Mouse (Mus musculus): ENCODE measurements around the gene Gse1. TPM values are rescaled to one million over a fixed set of nuclear protein-coding genes. Genes with fewer than 3 reads are reported as not detected.

The Gse1 gene
- total and polyA plus RNA-seq, 3 experiments = 23.6 to 128 (median 66.9) TPM

DNA sequence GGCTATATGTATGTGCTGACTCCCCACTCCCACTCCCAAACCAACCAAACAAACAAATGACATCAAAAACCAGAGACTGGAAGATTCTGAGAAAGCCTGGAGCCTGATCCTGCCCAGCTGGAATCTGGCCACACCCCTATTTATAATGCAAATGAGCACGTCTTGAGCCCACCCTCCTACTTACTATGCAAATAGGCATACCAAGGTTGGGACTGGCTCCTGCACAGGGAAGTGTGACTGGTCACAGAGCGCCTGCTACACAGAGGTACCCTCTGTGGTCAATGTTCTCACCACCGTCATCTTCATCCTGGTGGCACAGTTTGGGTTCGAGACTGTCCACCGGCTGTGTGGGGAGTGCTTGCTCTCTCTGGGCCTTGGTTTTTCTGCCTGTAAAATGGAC, 146.9 kb downstream of the Gse1 start:
- Histone ChIP-seq H3K27ac (ENCODE audit: control insufficient read depth, low read depth, low read length) (peak overlapping the region; percentile 97), H3K9me3 (replicated peaks; ENCODE audit: insufficient read depth, low read length) (no peaks in the 10 kb centered on the region), H3K79me2 (ENCODE audit: control insufficient read depth, insufficient read depth, low read length, poor library complexity) (peaks cover 32% of the 10 kb centered on the region), H3K4me3 (ENCODE audit: control insufficient read depth in 1 of 2, insufficient read depth in 1 of 2, low read depth in 2 of 2, low read length in 2 of 2) (peak overlapping the region in 1 of 2 experiments; percentile 37; a peak in 2 of 4 replicates), H3K4me1 (ENCODE audit: control insufficient read depth in 1 of 2, insufficient read depth in 2 of 2, low read length in 2 of 2) (peaks cover 40 to 81% of the 10 kb centered on the region in 2 experiments), H3K27me3 (ENCODE audit: control insufficient read depth in 1 of 2, insufficient read depth in 2 of 2, low read length in 2 of 2) (no peaks in the 10 kb centered on the region), H3K36me3 (ENCODE audit: control insufficient read depth in 1 of 2, insufficient read depth in 2 of 2, low read length in 2 of 2) (peaks cover 0 to 64% of the 10 kb centered on the region in 2 experiments; a peak in 2 of 4 replicates), H3K9ac (ENCODE audit: control insufficient read depth, low read depth, low read length, poor library complexity, severe bottlenecking) (peak overlapping the region; percentile 76)
- DNase-seq (ENCODE audit: low read depth, low spot score) = peak; percentile 87
- TF ChIP-seq POLR2AphosphoS2 (IDR thresholded peaks at IDR 0.05; ENCODE audit: low read length) = peak; percentile 45; the same call in 1 of the 2 replicates
- TF ChIP-seq TAL1 (IDR thresholded peaks at IDR 0.05; ENCODE audit: low read length) = no peak
- no peak; the same call in 1 of the 2 replicates for TF ChIP-seq SIN3A (IDR thresholded peaks at IDR 0.05; ENCODE audit: low read length)
- TF ChIP-seq POLR2A (IDR thresholded peaks at IDR 0.05; ENCODE audit: control insufficient read depth in 1 of 2, insufficient read depth in 1 of 2, low read depth in 1 of 2, low read length in 2 of 2, poor library complexity in 1 of 2) = peak in 1 of 2 experiments; percentile 84; a peak in 2 of 4 replicates
- TF ChIP-seq TCF12 (IDR thresholded peaks at IDR 0.05; ENCODE audit: low read depth, low read length) = 0 out of 2 replicates have a peak, but pooled peaks have one; percentile 24
- 0 out of 4 replicates have a peak, but pooled peaks of 1 of the 2 experiments have one; percentile 6 for TF ChIP-seq EP300 (IDR thresholded peaks at IDR 0.05; ENCODE audit: low read depth in 1 of 2, low read length in 2 of 2)
- no peak for TF ChIP-seq USF1 (IDR thresholded peaks at IDR 0.05; ENCODE audit: low read depth, low read length)
- TF ChIP-seq NRF1 (IDR thresholded peaks at IDR 0.05; ENCODE audit: insufficient read depth, low read depth, low read length, poor library complexity, severe bottlenecking) = no peak
- TF ChIP-seq TBP (IDR thresholded peaks at IDR 0.05; ENCODE audit: low read depth, low read length) = peak; percentile 74
- peak; percentile 52; the same call in 1 of the 2 replicates for TF ChIP-seq ETS1 (IDR thresholded peaks at IDR 0.05; ENCODE audit: low read depth, low read length)
- peak; percentile 24; the same call in 1 of the 2 replicates for TF ChIP-seq MYC (IDR thresholded peaks at IDR 0.05; ENCODE audit: low read depth, low read length)
- TF ChIP-seq NELFE (IDR thresholded peaks at IDR 0.05; ENCODE audit: low read depth, low read length) = peak; percentile 43
- TF ChIP-seq SMC3 (IDR thresholded peaks at IDR 0.05; ENCODE audit: low read depth, low read length) = no peak

DNA sequence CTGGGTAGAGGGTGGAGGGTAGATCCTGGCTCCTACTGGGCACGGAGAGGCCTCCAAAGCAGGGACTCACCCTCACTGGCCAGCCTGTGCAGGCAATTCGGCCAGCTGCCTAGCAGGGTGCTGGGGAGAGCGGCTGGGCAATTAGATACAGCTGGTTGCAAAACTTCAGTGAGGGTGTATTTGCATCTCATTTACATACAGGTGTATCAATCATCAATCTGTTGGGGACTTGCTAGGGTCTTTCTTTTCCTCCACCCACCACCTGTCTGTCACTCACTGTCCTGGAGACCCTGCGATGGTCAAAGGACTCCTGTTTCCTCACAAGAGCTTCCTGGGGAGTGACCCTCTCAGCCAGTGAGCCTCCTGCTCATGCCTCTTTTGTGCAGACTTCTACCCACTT, 148.0 kb downstream of the Gse1 start:
- Histone ChIP-seq H3K9ac (ENCODE audit: control insufficient read depth, low read depth, low read length, poor library complexity, severe bottlenecking) (peak overlapping the region; percentile 76), H3K4me3 (ENCODE audit: control insufficient read depth in 1 of 2, insufficient read depth in 1 of 2, low read depth in 2 of 2, low read length in 2 of 2) (peak overlapping the region; percentile 33 to 45; a peak in 3 of 4 replicates), H3K36me3 (ENCODE audit: control insufficient read depth in 1 of 2, insufficient read depth in 2 of 2, low read length in 2 of 2) (peaks cover 0 to 54% of the 10 kb centered on the region in 2 experiments; a peak in 2 of 4 replicates), H3K9me3 (replicated peaks; ENCODE audit: insufficient read depth, low read length) (no peaks in the 10 kb centered on the region), H3K27ac (ENCODE audit: control insufficient read depth, low read depth, low read length) (peak overlapping the region; percentile 97), H3K4me1 (ENCODE audit: control insufficient read depth in 1 of 2, insufficient read depth in 2 of 2, low read length in 2 of 2) (peaks cover 33 to 72% of the 10 kb centered on the region in 2 experiments), H3K27me3 (ENCODE audit: control insufficient read depth in 1 of 2, insufficient read depth in 2 of 2, low read length in 2 of 2) (no peaks in the 10 kb centered on the region), H3K79me2 (ENCODE audit: control insufficient read depth, insufficient read depth, low read length, poor library complexity) (peaks cover 27% of the 10 kb centered on the region)
- TF ChIP-seq MYB (IDR thresholded peaks at IDR 0.05; ENCODE audit: low read depth, low read length) = no peak
- TF ChIP-seq POLR2A (IDR thresholded peaks at IDR 0.05; ENCODE audit: control insufficient read depth in 1 of 2, insufficient read depth in 1 of 2, low read depth in 1 of 2, low read length in 2 of 2, poor library complexity in 1 of 2) = 0 out of 4 replicates have a peak, but pooled peaks of 1 of the 2 experiments have one; percentile 44
- TF ChIP-seq CHD1 (IDR thresholded peaks at IDR 0.05; ENCODE audit: low read depth, low read length) = peak; percentile 53; the same call in 1 of the 2 replicates
- no peak for TF ChIP-seq TBP (IDR thresholded peaks at IDR 0.05; ENCODE audit: low read depth, low read length)
- TF ChIP-seq HCFC1 (IDR thresholded peaks at IDR 0.05; ENCODE audit: low read depth, low read length) = 0 out of 2 replicates have a peak, but pooled peaks have one; percentile 15
- DNase-seq (ENCODE audit: low read depth, low spot score) = no peak

Data from MEL (cell line).